Mouse (Mus musculus) liver, postnatal 0 days (tissue): Measurements from ENCODE around the gene Ttc8.

Source experiments
- CTCF ChIP-seq: sonication (generic); IDR thresholded peaks from 2 replicates; pipeline ENCODE4 v1.5.1; 2016; ENCODE audit warnings: antibody characterized with exemption, low read depth
- EP300 ChIP-seq: IDR thresholded peaks from 2 replicates; pipeline ENCODE4 v1.6.1; 2016; ENCODE audit warnings: antibody characterized with exemption, low read depth, mild to moderate bottlenecking

DNA sequence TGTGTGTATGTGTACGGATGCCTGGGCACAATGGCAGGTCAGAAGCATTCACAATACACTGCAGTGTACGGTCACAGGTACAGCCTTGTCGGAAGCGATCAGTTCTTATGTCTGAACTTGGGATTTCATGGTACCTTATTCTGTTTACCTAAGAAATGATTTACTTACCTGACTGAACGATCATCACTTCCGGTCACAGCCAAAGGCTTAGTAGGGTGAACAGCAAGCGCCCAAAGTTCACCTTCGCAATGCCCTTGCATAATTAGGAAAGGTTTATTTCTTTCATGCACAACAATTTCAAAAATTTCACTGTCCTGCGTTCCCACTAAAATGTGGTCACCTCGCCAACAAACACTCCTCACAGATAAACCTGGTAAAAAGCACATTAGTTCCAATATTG, 47.5 kb upstream of the Ttc8 start:
- TF ChIP-seq CTCF (no peak), EP300 (no peak)
